In the genomic region with DNA sequence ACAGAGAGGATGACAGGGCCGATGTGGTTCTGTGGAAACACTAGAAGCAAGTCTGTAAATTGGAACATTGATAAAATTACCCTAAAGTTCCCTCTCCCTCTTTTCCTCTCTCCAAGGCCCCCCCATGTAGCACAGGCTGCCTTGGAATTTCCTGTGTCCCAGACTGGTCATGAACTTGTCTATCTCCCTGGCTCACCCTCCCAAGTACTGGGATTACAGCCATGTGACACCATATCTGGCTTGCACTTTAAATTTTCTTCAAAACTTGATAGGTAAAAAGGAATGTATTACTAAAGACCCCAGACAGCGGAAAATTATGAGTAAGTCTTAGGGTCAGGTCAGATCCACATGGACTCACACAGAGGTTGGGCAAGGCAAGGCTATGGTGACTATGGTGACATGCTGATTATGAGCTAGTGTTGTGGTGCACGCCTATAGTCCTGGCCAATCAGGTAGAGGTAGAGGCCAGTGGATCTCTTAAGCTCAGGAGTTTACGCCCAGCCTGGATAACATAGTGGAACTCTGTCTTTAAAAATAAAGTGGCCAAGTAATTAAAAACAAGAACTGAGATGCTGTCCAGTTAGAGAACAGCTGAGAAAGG, we compare ENCODE assay signal across 13 mouse cellular contexts.
DNase-seq lines count a peak whose midpoint lies in the region; ATAC-seq and TF ChIP-seq lines count a peak whose summit lies in the region.
"Had no signal": no experiment of that assay in that cellular context is flagged by ENCODE, and none has a peak within 500 bp of the region (broad histone marks: within the 10 kb centered on the region; RNA-seq: fewer than 3 reads in every experiment).

No protein-coding gene starts in this region.

- H3K36me3 ChIP-seq in spleen, adult 2 months (ENCODE audit: control insufficient read depth, insufficient read depth, low read length): no peaks in the 10 kb centered on the region
- no peaks in the 10 kb centered on the region; the same call in 1 of the 2 replicates for H3K36me3 ChIP-seq in liver, embryonic 12.5 days
- no peaks in the 10 kb centered on the region for H3K36me3 ChIP-seq in forebrain, embryonic 16.5 days (ENCODE audit: control insufficient read depth, insufficient read depth)
- H3K36me3 ChIP-seq: midbrain, embryonic 10.5 days had no signal

- no peaks in the 10 kb centered on the region for H3K9me3 ChIP-seq in liver, embryonic 12.5 days (replicated peaks)
- no peaks in the 10 kb centered on the region for H3K9me3 ChIP-seq in forebrain, embryonic 16.5 days (ENCODE audit: control insufficient read depth, low read length)
- H3K9me3 ChIP-seq: G1E; midbrain, embryonic 10.5 days had no signal

- WGBS in spleen, adult 2 months: 69% methylated on average over 4 of the region's 4 CpGs
- WGBS in liver, embryonic 12.5 days (ENCODE audit: insufficient replicate concordance): 68% methylated on average over 4 of the region's 4 CpGs
- WGBS in forebrain, embryonic 16.5 days: 88% methylated on average over 4 of the region's 4 CpGs

- TF ChIP-seq POLR2A in spleen, adult 2 months (IDR thresholded peaks at IDR 0.05; ENCODE audit: low read depth, low read length): no peak

- peak overlapping the region; percentile 86 for H3K27ac ChIP-seq in spleen, adult 2 months (ENCODE audit: insufficient read depth, low read length)
- peak overlapping the region; percentile 61 for H3K27ac ChIP-seq in liver, embryonic 12.5 days
- no peak overlapping the region for H3K27ac ChIP-seq in forebrain, embryonic 16.5 days (ENCODE audit: low read length)
- H3K27ac ChIP-seq: midbrain, embryonic 10.5 days had no signal

- TF ChIP-seq CTCF in spleen, adult 2 months (IDR thresholded peaks at IDR 0.05; ENCODE audit: extremely low read depth, insufficient read depth, insufficient read length, insufficient replicate concordance): no peak

- no peak overlapping the region; the same call in none of the 2 replicates for H3K9ac ChIP-seq in liver, embryonic 12.5 days
- H3K9ac ChIP-seq in forebrain, embryonic 16.5 days (replicated peaks; ENCODE audit: low read depth, low read length): no peak overlapping the region

- no peak overlapping the region for H3K4me3 ChIP-seq in spleen, adult 2 months (ENCODE audit: extremely low read depth, insufficient read depth, insufficient read length)
- no peak overlapping the region for H3K4me3 ChIP-seq in liver, embryonic 12.5 days
- no peak overlapping the region for H3K4me3 ChIP-seq in forebrain, embryonic 16.5 days (replicated peaks; ENCODE audit: low read length)
- H3K4me3 ChIP-seq: midbrain, embryonic 10.5 days had no signal

- peaks cover 32% of the 10 kb centered on the region; the same call in 1 of the 2 replicates for H3K4me1 ChIP-seq in spleen, adult 2 months (ENCODE audit: control insufficient read depth, insufficient read depth, insufficient read length)
- peaks cover 49% of the 10 kb centered on the region for H3K4me1 ChIP-seq in liver, embryonic 12.5 days
- H3K4me1 ChIP-seq in forebrain, embryonic 16.5 days (replicated peaks; ENCODE audit: control insufficient read depth, insufficient read depth, low read length): peaks cover 17% of the 10 kb centered on the region

- no peaks in the 10 kb centered on the region for H3K27me3 ChIP-seq in spleen, adult 2 months (ENCODE audit: control insufficient read depth, insufficient read depth, low read length)
- no peaks in the 10 kb centered on the region for H3K27me3 ChIP-seq in liver, embryonic 12.5 days (replicated peaks)
- H3K27me3 ChIP-seq in forebrain, embryonic 16.5 days (replicated peaks; ENCODE audit: control insufficient read depth, insufficient read depth, low read length): no peaks in the 10 kb centered on the region

- peak; percentile 97 for ATAC-seq in liver, embryonic 12.5 days
- no peak for ATAC-seq in forebrain, embryonic 16.5 days
- ATAC-seq in inflammation-experienced regulatory T-cells, adult 6 months: no peak

- DNase-seq in heart, adult 11 months: peak; percentile 91
- DNase-seq in heart, adult 8-10 months (ENCODE audit: low spot score): no peak
- no peak for DNase-seq in spleen, adult 2 months (ENCODE audit: low read depth in 1 of 2, low spot score in 2 of 2)
- DNase-seq in spleen, adult 12 weeks (ENCODE audit: low spot score): no peak
- no peak for DNase-seq in right cerebral cortex, adult 18-20 months
- DNase-seq: adrenal gland, postnatal 25 days; lung, adult 2 months; right cerebral cortex, postnatal 25 days had no signal

- H3K4me2 ChIP-seq in liver, embryonic 12.5 days: peak overlapping the region; percentile 14; the same call in 1 of the 2 replicates
- no peak overlapping the region for H3K4me2 ChIP-seq in forebrain, embryonic 16.5 days (ENCODE audit: low read length)
